Mouse (Mus musculus) myocyte (in vitro differentiated cells): ENCODE data around the gene Pole. TPM values are rescaled to one million over a fixed set of nuclear protein-coding genes. Genes with fewer than 3 reads are reported as not detected.

Source experiments
- H3K27me3 ChIP-seq: one replicate; pipeline ENCODE4 v1.6.1; 2011; ENCODE audit not compliant: control insufficient read depth, insufficient read depth, insufficient read length
- H3K36me3 ChIP-seq: one replicate; pipeline ENCODE4 v1.6.1; 2011; ENCODE audit not compliant: control insufficient read depth, insufficient read depth
- H3K4me2 ChIP-seq: one replicate; pipeline ENCODE4 v1.6.1; 2011; ENCODE audit warnings: low read depth, control low read depth
- H3K4me3 ChIP-seq: one replicate; pipeline ENCODE4 v1.5.1; 2011; ENCODE audit warnings: mild to moderate bottlenecking, control low read depth, moderate library complexity
- H3K79me2 ChIP-seq: one replicate; pipeline ENCODE4 v1.6.1; 2011; ENCODE audit not compliant: control insufficient read depth, insufficient read depth
- H3ac ChIP-seq: one replicate; pipeline ENCODE4 v1.6.1; 2011; ENCODE audit not compliant: control insufficient read depth, insufficient read length
- CEBPB ChIP-seq: IDR thresholded peaks from 2 replicates; pipeline ENCODE4 v1.6.1; 2011; ENCODE audit warnings: mild to moderate bottlenecking, moderate library complexity; ENCODE audit not compliant: poor library complexity, insufficient read depth, severe bottlenecking
- E2F4 ChIP-seq: IDR thresholded peaks from one replicate; pipeline ENCODE4 v1.6.1; 2011; ENCODE audit warnings: mild to moderate bottlenecking, control low read depth, moderate library complexity; ENCODE audit not compliant: insufficient read depth
- MAX ChIP-seq: IDR thresholded peaks from one replicate; pipeline ENCODE4 v1.6.1; 2011; ENCODE audit warnings: low read depth, mild to moderate bottlenecking, control low read depth
- MYOD1 ChIP-seq, 3 experiments: IDR thresholded peaks; one replicate each; pipeline ENCODE4 v1.6.1; 2011; ENCODE audit warnings: control low read depth in 2 of 3, low read depth in 2 of 3, mild to moderate bottlenecking in 2 of 3, moderate library complexity in 1 of 3; ENCODE audit not compliant: insufficient read length in 2 of 3, control insufficient read depth in 1 of 3
- MYOG ChIP-seq, 3 experiments: IDR thresholded peaks; one replicate each; pipeline ENCODE4 v1.6.1; 2011; ENCODE audit warnings: control low read depth in 2 of 3, low read depth in 2 of 3, mild to moderate bottlenecking in 2 of 3; ENCODE audit not compliant: insufficient read length in 2 of 3, control insufficient read depth in 1 of 3, insufficient read depth in 1 of 3
- POLR2A ChIP-seq: IDR thresholded peaks from one replicate; pipeline ENCODE4 v1.6.1; 2011; ENCODE audit warnings: low read depth, mild to moderate bottlenecking, control low read depth, moderate library complexity; ENCODE audit not compliant: insufficient read length
- POLR2AphosphoS2 ChIP-seq: IDR thresholded peaks from one replicate; pipeline ENCODE4 v1.6.1; 2011; ENCODE audit warnings: low read depth, control low read depth; ENCODE audit not compliant: insufficient read length
- REST ChIP-seq: IDR thresholded peaks from one replicate; pipeline ENCODE4 v1.6.1; 2011; ENCODE audit warnings: mild to moderate bottlenecking, control low read depth, moderate library complexity; ENCODE audit not compliant: insufficient read depth, insufficient read length
- SRF ChIP-seq: IDR thresholded peaks from one replicate; pipeline ENCODE4 v1.6.1; 2011; ENCODE audit warnings: low read depth; ENCODE audit not compliant: control insufficient read depth, insufficient read length
- TCF12 ChIP-seq: IDR thresholded peaks from one replicate; pipeline ENCODE4 v1.6.1; 2011; ENCODE audit warnings: mild to moderate bottlenecking, control low read depth; ENCODE audit not compliant: poor library complexity, insufficient read depth, severe bottlenecking
- TCF3 ChIP-seq: IDR thresholded peaks from one replicate; pipeline ENCODE4 v1.6.1; 2011; ENCODE audit warnings: low read depth, control low read depth; ENCODE audit not compliant: insufficient read length
- USF1 ChIP-seq: IDR thresholded peaks from one replicate; pipeline ENCODE4 v1.6.1; 2011; ENCODE audit warnings: low read depth, mild to moderate bottlenecking, control low read depth, moderate library complexity
- polyA plus RNA-seq: library from polyadenylated mRNA; unstranded; fragments of >200 nt; fragmentation: generic; extraction: Trizol; gene quantifications from one replicate; pipeline ENCODE4 v1.2.1, GENCODE M21; 2012; ENCODE audit warnings: missing spikeins

The Pole gene
- polyA plus RNA-seq, 1 experiment = 5.4 TPM

- no peak for TF ChIP-seq REST
- Histone ChIP-seq H3K27me3 (no peaks in the 10 kb centered on the region), H3K36me3 (peaks cover 20% of the 10 kb centered on the region), H3K4me2 (no peak overlapping the region), H3K4me3 (no peak overlapping the region), H3K79me2 (no peaks in the 10 kb centered on the region), H3ac (no peak overlapping the region)
Measured at GRCm38 (mm10) chr5:110330508-110330907, 44.4 kb downstream of the Pole start.

GRCm38 (mm10) chr5:110338792-110339191, 52.7 kb downstream of the Pole start:
- Histone ChIP-seq H3K36me3 (peaks cover 5% of the 10 kb centered on the region), H3ac (no peak overlapping the region), H3K4me2 (no peak overlapping the region), H3K27me3 (no peaks in the 10 kb centered on the region), H3K4me3 (no peak overlapping the region), H3K79me2 (no peaks in the 10 kb centered on the region)
- TF ChIP-seq POLR2A = no peak
- no peak for TF ChIP-seq E2F4
- no peak for TF ChIP-seq TCF3
- TF ChIP-seq REST = no peak
- no peak for TF ChIP-seq POLR2AphosphoS2
- no peak for TF ChIP-seq MAX
- no peak for TF ChIP-seq USF1
- no peak for TF ChIP-seq CEBPB
- no peak for TF ChIP-seq TCF12
- no peak for TF ChIP-seq MYOG (IDR thresholded peaks at IDR 0.05; ENCODE audit: control insufficient read depth in 1 of 3, insufficient read depth in 1 of 3, insufficient read length in 2 of 3, low read depth in 2 of 3)
- TF ChIP-seq SRF = no peak
- TF ChIP-seq MYOD1 (IDR thresholded peaks at IDR 0.05; ENCODE audit: control insufficient read depth in 1 of 3, insufficient read length in 2 of 3, low read depth in 2 of 3) = no peak

- no peaks in the 10 kb centered on the region for H3K36me3 ChIP-seq
- no peaks in the 10 kb centered on the region for H3K79me2 ChIP-seq
- TF ChIP-seq CEBPB (no peak), SRF (no peak), TCF3 (no peak), MYOD1 (IDR thresholded peaks at IDR 0.05; ENCODE audit: control insufficient read depth in 1 of 3, insufficient read length in 2 of 3, low read depth in 2 of 3) (no peak), E2F4 (no peak), REST (no peak), MYOG (IDR thresholded peaks at IDR 0.05; ENCODE audit: control insufficient read depth in 1 of 3, insufficient read depth in 1 of 3, insufficient read length in 2 of 3, low read depth in 2 of 3) (no peak), TCF12 (no peak), POLR2A (no peak), MAX (no peak), USF1 (no peak)
- no peak within 1 kb of the TSS for H3ac ChIP-seq
- H3K4me3 ChIP-seq = no peak within 1 kb of the TSS
- H3K27me3 ChIP-seq = no peaks in the 10 kb centered on the region
- peak within 1 kb of the TSS; percentile 48 for H3K4me2 ChIP-seq
Measured at GRCm38 (mm10) chr5:110342648-110343284, 56.7 kb downstream of the Pole start, which contains the start of gene P2rx2. P2rx2 (minus strand) TSS chr5:110343212.

- H3K79me2 ChIP-seq = no peaks in the 10 kb centered on the region
- H3K4me3 ChIP-seq = no peak within 1 kb of the TSS
- no peaks in the 10 kb centered on the region for H3K36me3 ChIP-seq
- H3K27me3 ChIP-seq = no peaks in the 10 kb centered on the region
- TF ChIP-seq MYOG (IDR thresholded peaks at IDR 0.05; ENCODE audit: control insufficient read depth in 1 of 3, insufficient read depth in 1 of 3, insufficient read length in 2 of 3, low read depth in 2 of 3) (no peak), POLR2A (no peak), POLR2AphosphoS2 (no peak), TCF3 (no peak), MAX (no peak), MYOD1 (IDR thresholded peaks at IDR 0.05; ENCODE audit: control insufficient read depth in 1 of 3, insufficient read length in 2 of 3, low read depth in 2 of 3) (no peak), REST (no peak), CEBPB (no peak), E2F4 (no peak), USF1 (no peak), SRF (no peak), TCF12 (no peak)
- no peak within 1 kb of the TSS for H3ac ChIP-seq
- H3K4me2 ChIP-seq = no peak within 1 kb of the TSS
Measured at GRCm38 (mm10) chr5:110344524-110344923, 58.4 kb downstream of the Pole start, which contains the start of gene Lrcol1. Lrcol1 (plus strand) TSS chr5:110344730.

GRCm38 (mm10) chr5:110345553-110345952, 59.4 kb downstream of the Pole start:
- H3K79me2 ChIP-seq = no peaks in the 10 kb centered on the region
- TF ChIP-seq MYOG (IDR thresholded peaks at IDR 0.05; ENCODE audit: control insufficient read depth in 1 of 3, insufficient read depth in 1 of 3, insufficient read length in 2 of 3, low read depth in 2 of 3) (no peak), SRF (no peak), MYOD1 (IDR thresholded peaks at IDR 0.05; ENCODE audit: control insufficient read depth in 1 of 3, insufficient read length in 2 of 3, low read depth in 2 of 3) (no peak), TCF3 (no peak), POLR2AphosphoS2 (no peak)
- no peaks in the 10 kb centered on the region for H3K36me3 ChIP-seq
- no peak overlapping the region for H3K4me2 ChIP-seq
- no peaks in the 10 kb centered on the region for H3K27me3 ChIP-seq
- H3K4me3 ChIP-seq = no peak overlapping the region
- H3ac ChIP-seq = no peak overlapping the region
